Mouse (Mus musculus): ENCODE results near the gene C330007P06Rik. TPM values are rescaled to one million over a fixed set of nuclear protein-coding genes. Genes with fewer than 3 reads are reported as not detected.
"Not testable (repeated sequence)": the region's sequence is repeated elsewhere in the genome, so short reads cannot be mapped to it uniquely, and the experiment has no call there.

The C330007P06Rik gene
- 10 to 100 TPM; 26.8 to 28.7 TPM for polyA plus RNA-seq (2017; shearing (Covaris generic))

- no peak for ATAC-seq
Observed at GRCm38 (mm10) chrX:36873765-36874164, at the start of gene C330007P06Rik, which contains the start of gene Ube2a. Gene C330007P06Rik (minus strand): TSS chrX:36874111. Gene Ube2a (plus strand): TSS chrX:36873900.

GRCm38 (mm10) chrX:36921346-36921745 is 47.4 kb upstream of the C330007P06Rik start:
- ATAC-seq: no peak

- no peak for ATAC-seq
Observed at GRCm38 (mm10) chrX:36917749-36918148, 43.8 kb upstream of the C330007P06Rik start.

- peak; percentile 51 for ATAC-seq
Observed at GRCm38 (mm10) chrX:36911343-36911742, 37.4 kb upstream of the C330007P06Rik start.

- no peak for ATAC-seq
Observed at GRCm38 (mm10) chrX:36906539-36906938, 32.6 kb upstream of the C330007P06Rik start.

- peak; percentile 92 for ATAC-seq
Observed at GRCm38 (mm10) chrX:36903115-36903768, 29.3 kb upstream of the C330007P06Rik start.

- peak; percentile 12 for ATAC-seq
Observed at GRCm38 (mm10) chrX:36902321-36903114, 28.6 kb upstream of the C330007P06Rik start, which contains the start of gene Nkrf. Gene Nkrf (minus strand): TSS chrX:36902899.

GRCm38 (mm10) chrX:36901655-36902054 is 27.7 kb upstream of the C330007P06Rik start:
- ATAC-seq: no peak

GRCm38 (mm10) chrX:36898931-36899330 is 25.0 kb upstream of the C330007P06Rik start:
- not testable (repeated sequence) for ATAC-seq

- ATAC-seq: no peak
Observed at GRCm38 (mm10) chrX:36884719-36885118, 10.8 kb upstream of the C330007P06Rik start.

GRCm38 (mm10) chrX:36874704-36875128 is 805 bp upstream of the C330007P06Rik start:
- peak; percentile 11 for ATAC-seq

- peak; percentile 92 for ATAC-seq
Observed at GRCm38 (mm10) chrX:36874178-36874696, 326 bp upstream of the C330007P06Rik start.

- ATAC-seq: no peak
Observed at GRCm38 (mm10) chrX:36870372-36870771, 3.5 kb downstream of the C330007P06Rik start.

GRCm38 (mm10) chrX:36864609-36865328 is 9.1 kb downstream of the C330007P06Rik start:
- ATAC-seq: no peak

GRCm38 (mm10) chrX:36863766-36864608 is 9.9 kb downstream of the C330007P06Rik start:
- peak; percentile 94 for ATAC-seq

GRCm38 (mm10) chrX:36852631-36853030 is 21.3 kb downstream of the C330007P06Rik start:
- no peak for ATAC-seq

GRCm38 (mm10) chrX:36847152-36847551 is 26.8 kb downstream of the C330007P06Rik start:
- no peak for ATAC-seq

GRCm38 (mm10) chrX:36843346-36843990 is 30.4 kb downstream of the C330007P06Rik start:
- no peak for ATAC-seq

GRCm38 (mm10) chrX:36841698-36842097 is 32.2 kb downstream of the C330007P06Rik start:
- ATAC-seq: no peak

- ATAC-seq: no peak
Observed at GRCm38 (mm10) chrX:36839391-36839790, 34.5 kb downstream of the C330007P06Rik start.

GRCm38 (mm10) chrX:36837069-36837676 is 36.7 kb downstream of the C330007P06Rik start:
- no peak for ATAC-seq

Measured in CD4-positive, CD25-positive, alpha-beta regulatory T cell, adult 4 months (primary cell).